Mouse (Mus musculus) thymus, adult 2 months (tissue): Measurements from ENCODE around the gene Slc36a3.

ENCODE experiments used
- CTCF ChIP-seq: fragments of 200-500 bp; IDR thresholded peaks from 2 replicates; pipeline ENCODE4 v1.5.1; 2012; ENCODE audit warnings: mild to moderate bottlenecking, control low read depth, low read length, moderate library complexity, borderline replicate concordance; ENCODE audit not compliant: control insufficient read depth, poor library complexity, insufficient read depth; ENCODE audit errors: extremely low read depth
- POLR2A ChIP-seq: fragments of 200-500 bp; IDR thresholded peaks from 2 replicates; pipeline ENCODE4 v1.6.1; 2012; ENCODE audit warnings: mild to moderate bottlenecking, low read length, control low read depth, moderate library complexity; ENCODE audit not compliant: control insufficient read depth, poor library complexity, insufficient read depth; ENCODE audit errors: extremely low read depth

GRCm38 (mm10) chr11:55079180-55079579, 72.3 kb downstream of the Slc36a3 start:
- no peak for TF ChIP-seq CTCF
- no peak for TF ChIP-seq POLR2A
